8 mouse cellular contexts compared by ENCODE assay signal in the genomic region with DNA sequence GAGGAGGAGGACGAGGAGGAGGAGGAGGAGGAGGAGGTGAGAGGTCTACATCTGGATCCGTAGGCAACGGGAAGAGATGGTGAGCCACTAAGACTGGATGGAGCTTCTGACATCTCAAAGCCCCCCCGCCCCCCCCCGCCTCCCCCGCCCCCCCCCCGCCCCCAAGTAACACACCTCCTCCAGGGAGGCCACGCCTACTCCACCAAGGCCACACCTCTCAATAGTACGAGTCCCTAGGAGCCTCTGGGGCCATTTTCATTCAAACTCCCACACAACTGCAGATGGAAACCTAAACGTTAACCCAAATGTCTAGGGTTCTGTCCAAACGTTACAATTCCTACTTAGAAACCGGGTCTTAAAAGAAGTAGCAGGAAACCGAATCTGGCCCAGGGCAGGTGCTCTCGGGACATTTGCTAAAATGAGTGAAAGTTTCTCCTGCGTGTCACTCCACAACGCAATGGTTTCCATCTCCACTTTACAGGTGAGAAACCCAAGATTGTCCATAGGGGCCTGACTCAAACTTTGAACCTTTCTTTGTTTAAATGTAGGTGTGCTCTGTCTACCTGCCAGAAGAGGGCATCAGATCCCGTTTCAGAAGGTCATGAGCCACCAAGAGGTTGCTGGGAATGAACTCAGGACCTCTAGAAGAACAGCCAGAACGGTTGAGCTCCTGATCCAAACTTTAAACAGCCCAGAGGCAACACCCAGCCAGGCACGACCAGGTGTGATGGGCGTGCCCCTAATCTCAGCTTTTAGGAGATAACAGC. TPM values are rescaled to one million over a fixed set of nuclear protein-coding genes. Genes with fewer than 3 reads are reported as not detected.
A peak's percentile ranks its signal among the peaks of the same experiment; 100 is the strongest.
DNase-seq lines count a peak whose midpoint lies in the region; ATAC-seq and TF ChIP-seq lines count a peak whose summit lies in the region.

No protein-coding gene starts in this region.

- DNase-seq in gastrocnemius, adult 2 months = peak; percentile 34
- DNase-seq in gastrocnemius, postnatal 4 days (ENCODE audit: low spot score in 2 of 2) = no peak
- DNase-seq in B cell, adult 2 months = peak; percentile 63 to 64
- DNase-seq in hindbrain, embryonic 14.5 days (ENCODE audit: low spot score) = no peak
- peak; percentile 44 for DNase-seq in lung, postnatal 36 days
- DNase-seq in right cerebral cortex, adult 18-20 months = no peak
- DNase-seq in spleen, postnatal 14 days (ENCODE audit: low spot score in 2 of 2) = no peak
- DNase-seq in MN1 (ENCODE audit: low spot score) = no peak

- peak overlapping the region; percentile 27 for H3K4me3 ChIP-seq in gastrocnemius, adult 2 months
- no peak overlapping the region for H3K4me3 ChIP-seq in hindbrain, embryonic 14.5 days (replicated peaks; ENCODE audit: low read length)

- ATAC-seq in hindbrain, embryonic 14.5 days (ENCODE audit: low FRiP score) = no peak

- TF ChIP-seq CTCF in gastrocnemius, adult 2 months (IDR thresholded peaks at IDR 0.05) = peak; percentile 21; the same call in 1 of the 2 replicates

- intact Hi-C loops in gastrocnemius, adult 2 months (cut with DNase I) = loop anchor here (5.0 kb wide), 1 partner anchor 249 kb away; no protein-coding TSS in a partner anchor

- H3K4me1 ChIP-seq in hindbrain, embryonic 14.5 days (replicated peaks; ENCODE audit: control insufficient read depth, insufficient read depth, low read length) = no peaks in the 10 kb centered on the region; the same call in 1 of the 2 replicates

- no peaks in the 10 kb centered on the region for H3K27me3 ChIP-seq in hindbrain, embryonic 14.5 days (ENCODE audit: control insufficient read depth, insufficient read depth, low read length)

- H3K9me3 ChIP-seq in hindbrain, embryonic 14.5 days (ENCODE audit: control insufficient read depth, low read length) = no peaks in the 10 kb centered on the region

- no peaks in the 10 kb centered on the region for H3K36me3 ChIP-seq in hindbrain, embryonic 14.5 days (replicated peaks; ENCODE audit: control insufficient read depth, insufficient read depth)

- H3K27ac ChIP-seq in gastrocnemius, adult 2 months = no peak overlapping the region
- H3K27ac ChIP-seq in hindbrain, embryonic 14.5 days = no peak overlapping the region

- WGBS in hindbrain, embryonic 14.5 days = 21% methylated on average over 14 of the region's 20 CpGs

- peak overlapping the region; percentile 52; the same call in 1 of the 2 replicates for H3K4me2 ChIP-seq in hindbrain, embryonic 14.5 days (replicated peaks)

- no peak overlapping the region for H3K9ac ChIP-seq in hindbrain, embryonic 14.5 days

RNA-seq across cellular contexts. Expression of a gene that starts 18.8 kb away (rescaled TPM):
- 100 to 1,000 TPM; 193 to 205 TPM for total RNA-seq in gastrocnemius, adult 2 months (2021)
- total RNA-seq in gastrocnemius, postnatal 4 days (2021) = 100 to 1,000 TPM; 113 to 114 TPM
- polyA plus RNA-seq in hindbrain, embryonic 14.5 days (2014; fragmentation: Nextera tagmentation; extraction: Ambion mirVana) = 30.1 and 32.8 TPM in 2 replicates

RNA-seq across cellular contexts. Expression of a gene that starts 47.8 kb away (rescaled TPM):
- total RNA-seq in gastrocnemius, adult 2 months (2021) = not detected
- total RNA-seq in gastrocnemius, postnatal 4 days (2021) = not detected
- polyA plus RNA-seq in hindbrain, embryonic 14.5 days (2014; fragmentation: Nextera tagmentation; extraction: Ambion mirVana) = 0.26 TPM in 1 of 2 replicates, not detected in the other

Comparison
In these comparisons a context has a peak if more than half of its experiments do, and no peak if none do; other contexts are left out.
1. DNase-seq: peak in gastrocnemius, adult 2 months (single experiment), B cell, adult 2 months (2 of 2) and lung, postnatal 36 days (single experiment); none in gastrocnemius, postnatal 4 days (0 of 2), hindbrain, embryonic 14.5 days (single experiment), right cerebral cortex, adult 18-20 months (single experiment), spleen, postnatal 14 days (0 of 2) and MN1 (single experiment).